Mouse (Mus musculus): ENCODE results near the gene Fbxl15.

Gene Fbxl15

GRCm38 (mm10) chr19:46328081-46329030 is at the start of gene Fbxl15:
Gene Fbxl15 (plus strand): TSS chr19:46328184.
- DNase-seq (ENCODE audit: low spot score): peak; percentile 90

GRCm38 (mm10) chr19:46282081-46282849 is 45.7 kb upstream of the Fbxl15 start:
- no peak for DNase-seq (ENCODE audit: low spot score)

GRCm38 (mm10) chr19:46284686-46285085 is 43.3 kb upstream of the Fbxl15 start:
- DNase-seq (ENCODE audit: low spot score): no peak

- no peak for DNase-seq (ENCODE audit: low spot score)
These were observed 42.4 kb upstream of the Fbxl15 start for GRCm38 (mm10) chr19:46285631-46286030.

GRCm38 (mm10) chr19:46286047-46286446 is 41.9 kb upstream of the Fbxl15 start:
- DNase-seq (ENCODE audit: low spot score): no peak

- no peak for DNase-seq (ENCODE audit: low spot score)
These were observed 41.1 kb upstream of the Fbxl15 start for GRCm38 (mm10) chr19:46286926-46287325.

GRCm38 (mm10) chr19:46287566-46287965 is 40.4 kb upstream of the Fbxl15 start:
- DNase-seq (ENCODE audit: low spot score): no peak

GRCm38 (mm10) chr19:46290535-46291105 is 37.4 kb upstream of the Fbxl15 start:
- DNase-seq (ENCODE audit: low spot score): no peak

GRCm38 (mm10) chr19:46296938-46297337 is 31.0 kb upstream of the Fbxl15 start:
- DNase-seq (ENCODE audit: low spot score): no peak

- no peak for DNase-seq (ENCODE audit: low spot score)
These were observed 27.5 kb upstream of the Fbxl15 start for GRCm38 (mm10) chr19:46300294-46301045.

- DNase-seq (ENCODE audit: low spot score): no peak
These were observed 25.4 kb upstream of the Fbxl15 start for GRCm38 (mm10) chr19:46302551-46302950.

- no peak for DNase-seq (ENCODE audit: low spot score)
These were observed 24.5 kb upstream of the Fbxl15 start for GRCm38 (mm10) chr19:46303251-46304215.

- DNase-seq (ENCODE audit: low spot score): peak; percentile 88
These were observed 23.7 kb upstream of the Fbxl15 start, which contains the start of gene Nfkb2 for GRCm38 (mm10) chr19:46304216-46304841. Gene Nfkb2 (plus strand): TSS chr19:46304320.

- DNase-seq (ENCODE audit: low spot score): no peak
These were observed 23.1 kb upstream of the Fbxl15 start for GRCm38 (mm10) chr19:46304908-46305333.

- peak; percentile 89 for DNase-seq (ENCODE audit: low spot score)
These were observed 22.3 kb upstream of the Fbxl15 start for GRCm38 (mm10) chr19:46305432-46306267.

GRCm38 (mm10) chr19:46306268-46306610 is 21.7 kb upstream of the Fbxl15 start:
- no peak for DNase-seq (ENCODE audit: low spot score)

- no peak for DNase-seq (ENCODE audit: low spot score)
These were observed 21.2 kb upstream of the Fbxl15 start for GRCm38 (mm10) chr19:46306751-46307289.

GRCm38 (mm10) chr19:46307781-46308180 is 20.2 kb upstream of the Fbxl15 start:
- no peak for DNase-seq (ENCODE audit: low spot score)

- DNase-seq (ENCODE audit: low spot score): no peak
These were observed 19.7 kb upstream of the Fbxl15 start for GRCm38 (mm10) chr19:46308303-46308702.

All from spleen, adult 12 weeks (tissue).